Comparison of ENCODE assay signal across 7 mouse cellular contexts in the genomic region with DNA sequence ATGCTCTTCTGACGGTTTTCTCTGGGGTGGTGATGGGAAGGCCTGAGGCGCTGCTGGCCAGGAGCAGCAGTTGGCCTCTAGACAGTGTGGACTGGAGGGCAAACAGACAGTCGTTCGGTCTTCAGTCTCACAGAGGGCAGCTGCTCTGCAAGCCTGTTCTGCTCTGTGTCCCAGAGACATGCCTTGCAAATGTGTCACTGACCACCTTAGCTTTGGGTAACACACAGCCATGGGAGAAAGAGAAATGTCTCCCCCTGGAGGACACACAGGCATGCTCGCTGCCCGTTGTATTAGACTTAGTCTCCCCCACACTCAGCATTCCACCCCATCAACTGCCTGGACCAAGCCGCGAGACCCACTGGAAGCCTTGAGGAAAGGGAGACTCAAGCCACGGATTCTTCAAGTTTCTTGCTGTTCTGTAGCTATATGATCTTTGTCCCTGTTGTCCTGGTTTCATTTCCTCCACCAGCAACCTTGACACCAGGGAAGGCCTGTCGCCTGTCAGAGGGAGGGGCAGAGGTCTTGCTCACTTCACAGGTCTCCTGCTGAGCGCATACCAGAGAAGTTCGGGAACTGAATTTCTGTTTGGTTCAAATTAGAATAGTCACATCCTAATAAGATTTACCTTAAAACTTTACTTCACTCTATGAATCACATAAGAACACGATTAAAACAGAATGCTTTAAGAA.
DNase-seq lines count a peak whose midpoint lies in the region; ATAC-seq lines count a peak whose summit lies in the region.

No protein-coding gene starts in this region.

- 26% methylated on average over 13 of the region's 13 CpGs for WGBS in intestine, embryonic 15.5 days
- WGBS in midbrain, embryonic 12.5 days, result 29% methylated on average over 13 of the region's 13 CpGs

- no peaks in the 10 kb centered on the region for H3K27me3 ChIP-seq in intestine, embryonic 15.5 days (replicated peaks)
- 0 out of 2 replicates have a peak, but pooled peaks cover 5% of the 10 kb centered on the region for H3K27me3 ChIP-seq in midbrain, embryonic 12.5 days

- 0 out of 2 replicates have a peak overlapping the region, but pooled peaks have one; percentile 43 for H3K4me2 ChIP-seq in intestine, embryonic 15.5 days (replicated peaks)
- no peak overlapping the region for H3K4me2 ChIP-seq in midbrain, embryonic 12.5 days (replicated peaks)

- peak; percentile 55 to 57 for DNase-seq in adrenal gland, adult 18-20 months (ENCODE audit: low spot score in 2 of 2)
- peak; percentile 92 for DNase-seq in embryo, embryonic 10 days (ENCODE audit: low spot score)
- peak; percentile 62 for DNase-seq in gastrocnemius, postnatal 14 days
- peak; percentile 67 to 77 for DNase-seq in left cerebral cortex, postnatal 14 days (ENCODE audit: low spot score in 2 of 2)
- peak; percentile 8 to 42 for DNase-seq in spleen, adult 18-20 months

- no peaks in the 10 kb centered on the region for H3K36me3 ChIP-seq in intestine, embryonic 15.5 days
- no peaks in the 10 kb centered on the region for H3K36me3 ChIP-seq in midbrain, embryonic 12.5 days

- ATAC-seq in intestine, embryonic 15.5 days, result peak; percentile 93
- ATAC-seq in midbrain, embryonic 12.5 days (ENCODE audit: low FRiP score, low read depth), result peak; percentile 71; the same call in 1 of the 2 replicates

- H3K27ac ChIP-seq in intestine, embryonic 15.5 days, result no peak overlapping the region
- H3K27ac ChIP-seq in midbrain, embryonic 12.5 days (replicated peaks), result no peak overlapping the region

- no peak overlapping the region for H3K9ac ChIP-seq in intestine, embryonic 15.5 days
- H3K9ac ChIP-seq in midbrain, embryonic 12.5 days (replicated peaks), result no peak overlapping the region

- H3K4me3 ChIP-seq in intestine, embryonic 15.5 days (replicated peaks), result no peak overlapping the region
- no peak overlapping the region for H3K4me3 ChIP-seq in midbrain, embryonic 12.5 days

- H3K4me1 ChIP-seq in intestine, embryonic 15.5 days (replicated peaks), result 0 out of 2 replicates have a peak, but pooled peaks cover 7% of the 10 kb centered on the region
- peaks cover 10% of the 10 kb centered on the region; the same call in 1 of the 2 replicates for H3K4me1 ChIP-seq in midbrain, embryonic 12.5 days

- intact Hi-C loops in gastrocnemius, postnatal 14 days (cut with DNase I; ENCODE audit: low total_unique reads), result loop anchor here (5.0 to 10.0 kb wide), 3 partner anchors 159 to 748 kb away; no protein-coding TSS in a partner anchor
- intact Hi-C loops in left cerebral cortex, postnatal 14 days (cut with DNase I), result loop anchor here (2.0 to 10.0 kb wide), 3 partner anchors 148 to 726 kb away; no protein-coding TSS in a partner anchor

- no peaks in the 10 kb centered on the region for H3K9me3 ChIP-seq in intestine, embryonic 15.5 days
- no peaks in the 10 kb centered on the region for H3K9me3 ChIP-seq in midbrain, embryonic 12.5 days

Comparison
In these comparisons a context has a peak if more than half of its experiments do, and no peak if none do; other contexts are left out.
1. DNase-seq: peak in every context shown above with its lines; median percentile 92 in embryo, embryonic 10 days; 72 in left cerebral cortex, postnatal 14 days; 62 in gastrocnemius, postnatal 14 days; 56 in adrenal gland, adult 18-20 months; 25 in spleen, adult 18-20 months.